In genomic region chr6:66534366-66534941, GRCm38 (mm10) we compare ENCODE assay signal across 9 mouse cellular contexts. TPM values are rescaled to one million over a fixed set of nuclear protein-coding genes. Genes with fewer than 3 reads are reported as not detected.
DNase-seq lines count a peak whose midpoint lies in the region; ATAC-seq lines count a peak whose summit lies in the region.
"Had no signal": no experiment of that assay in that cellular context is flagged by ENCODE, and none has a peak within 500 bp of the region (broad histone marks: within the 10 kb centered on the region; RNA-seq: fewer than 3 reads in every experiment).

No protein-coding gene starts in this region.

- intact Hi-C loops in gastrocnemius, postnatal 14 days (cut with DNase I; ENCODE audit: low total_unique reads), result no loop called here

- peak overlapping the region; percentile 44; the same call in 1 of the 2 replicates for H3K27ac ChIP-seq in embryonic facial prominence, embryonic 11.5 days (replicated peaks; ENCODE audit: low read depth, low read length)
- H3K27ac ChIP-seq in intestine, embryonic 14.5 days (ENCODE audit: low read depth), result peak overlapping the region; percentile 77
- peak overlapping the region; percentile 86 for H3K27ac ChIP-seq in neural tube, embryonic 13.5 days (replicated peaks)

- H3K9me3 ChIP-seq in erythroblast, embryonic 14.5 days (ENCODE audit: control insufficient read depth, low read length), result no peaks in the 10 kb centered on the region
- no peaks in the 10 kb centered on the region for H3K9me3 ChIP-seq in embryonic facial prominence, embryonic 11.5 days (replicated peaks; ENCODE audit: control insufficient read depth, low read length)
- H3K9me3 ChIP-seq in intestine, embryonic 14.5 days (ENCODE audit: control insufficient read depth, low read length), result no peaks in the 10 kb centered on the region
- no peaks in the 10 kb centered on the region for H3K9me3 ChIP-seq in neural tube, embryonic 13.5 days

- no peak for ATAC-seq in erythroblast, adult 5-6 weeks (replicated peaks; ENCODE audit: low FRiP score, poor library complexity, severe bottlenecking)
- ATAC-seq in embryonic facial prominence, embryonic 11.5 days (replicated peaks; ENCODE audit: insufficient number of reproducible peaks, low FRiP score, low TSS enrichment, low read depth), result no peak
- no peak; the same call in 1 of the 2 replicates for ATAC-seq in intestine, embryonic 14.5 days (replicated peaks; ENCODE audit: low FRiP score, low TSS enrichment, low read depth)
- no peak for ATAC-seq in neural tube, embryonic 13.5 days (ENCODE audit: low read depth)
- no peak for ATAC-seq in megakaryocyte progenitor cell, adult 5-6 weeks (replicated peaks; ENCODE audit: poor library complexity)

- peaks cover 32% of the 10 kb centered on the region for H3K36me3 ChIP-seq in erythroblast, embryonic 14.5 days (ENCODE audit: control insufficient read depth)
- H3K36me3 ChIP-seq in embryonic facial prominence, embryonic 11.5 days (replicated peaks; ENCODE audit: control insufficient read depth, insufficient read depth, low read depth, low read length), result no peaks in the 10 kb centered on the region; the same call in 1 of the 2 replicates
- peaks cover 11% of the 10 kb centered on the region for H3K36me3 ChIP-seq in intestine, embryonic 14.5 days (ENCODE audit: control insufficient read depth, insufficient read depth, low read length)
- H3K36me3 ChIP-seq in neural tube, embryonic 13.5 days, result no peaks in the 10 kb centered on the region

- peaks cover 23% of the 10 kb centered on the region for H3K4me1 ChIP-seq in erythroblast, embryonic 14.5 days (ENCODE audit: control insufficient read depth)
- H3K4me1 ChIP-seq in embryonic facial prominence, embryonic 11.5 days (ENCODE audit: control insufficient read depth, insufficient read depth, low read length), result no peaks in the 10 kb centered on the region
- peaks cover 10% of the 10 kb centered on the region; the same call in 1 of the 2 replicates for H3K4me1 ChIP-seq in intestine, embryonic 14.5 days (replicated peaks; ENCODE audit: control insufficient read depth, insufficient read depth, low read length)
- H3K4me1 ChIP-seq in neural tube, embryonic 13.5 days (replicated peaks), result peaks cover 20% of the 10 kb centered on the region

- peak overlapping the region; percentile 14 for H3K9ac ChIP-seq in embryonic facial prominence, embryonic 11.5 days (replicated peaks; ENCODE audit: low read length)
- peak overlapping the region; percentile 73 for H3K9ac ChIP-seq in intestine, embryonic 14.5 days (ENCODE audit: low read length)
- peak overlapping the region; percentile 64 for H3K9ac ChIP-seq in neural tube, embryonic 13.5 days

- peak; percentile 76 for DNase-seq in 3T3-L1 (ENCODE audit: low read depth, low spot score)
- no peak for DNase-seq in embryonic facial prominence, embryonic 11.5 days (ENCODE audit: low spot score)
- DNase-seq in intestine, embryonic 14.5 days (ENCODE audit: low spot score), result no peak
- no peak for DNase-seq in gastrocnemius, postnatal 14 days

- peak overlapping the region; percentile 70 for H3K4me3 ChIP-seq in erythroblast, embryonic 14.5 days (replicated peaks)
- peak overlapping the region; percentile 63 for H3K4me3 ChIP-seq in embryonic facial prominence, embryonic 11.5 days (ENCODE audit: low read depth, low read length)
- H3K4me3 ChIP-seq in intestine, embryonic 14.5 days (ENCODE audit: low read depth, low read length), result peak overlapping the region; percentile 79
- H3K4me3 ChIP-seq in neural tube, embryonic 13.5 days, result peak overlapping the region; percentile 78

- no peaks in the 10 kb centered on the region for H3K27me3 ChIP-seq in erythroblast, embryonic 14.5 days (ENCODE audit: control insufficient read depth)
- H3K27me3 ChIP-seq in embryonic facial prominence, embryonic 11.5 days (ENCODE audit: control insufficient read depth, insufficient read depth, low read length), result no peaks in the 10 kb centered on the region
- no peaks in the 10 kb centered on the region for H3K27me3 ChIP-seq in intestine, embryonic 14.5 days (replicated peaks; ENCODE audit: control insufficient read depth, insufficient read depth, low read length)
- no peaks in the 10 kb centered on the region for H3K27me3 ChIP-seq in neural tube, embryonic 13.5 days

- peak overlapping the region; percentile 62 for H3K4me2 ChIP-seq in embryonic facial prominence, embryonic 11.5 days (ENCODE audit: low read depth, low read length)
- peak overlapping the region; percentile 74 for H3K4me2 ChIP-seq in intestine, embryonic 14.5 days (ENCODE audit: low read length)
- peak overlapping the region; percentile 77 for H3K4me2 ChIP-seq in neural tube, embryonic 13.5 days

- WGBS in embryonic facial prominence, embryonic 11.5 days, result 80% methylated on average over 5 of the region's 5 CpGs
- whole genome bisulfite sequencing in intestine, embryonic 14.5 days, result 82% methylated on average over 5 of the region's 5 CpGs
- WGBS in neural tube, embryonic 13.5 days, result 80% methylated on average over 5 of the region's 5 CpGs

RNA-seq across cellular contexts. Expression of gene Mad2l1, which starts 0.7 kb away (rescaled TPM):
- 0.69 and 1.2 TPM in 2 replicates for polyA plus RNA-seq in erythroblast, embryonic 14.5 days (2012)
- 50.6 and 58.4 TPM in 2 replicates for total RNA-seq in erythroblast, adult 5-6 weeks (2015; ENCODE audit: low replicate concordance)
- total RNA-seq in erythroblast, adult 5-6 weeks (2017; ENCODE audit: low replicate concordance), result 35.8 and 38.6 TPM in 2 replicates
- polyA plus RNA-seq in embryonic facial prominence, embryonic 11.5 days (2014; fragmentation: Nextera tagmentation; extraction: Ambion mirVana), result 134 and 152 TPM in 2 replicates
- polyA plus RNA-seq in intestine, embryonic 14.5 days (2014; fragmentation: Nextera tagmentation; extraction: Ambion mirVana), result 99.8 and 103 TPM in 2 replicates
- polyA plus RNA-seq in neural tube, embryonic 13.5 days (2015; fragmentation: Nextera tagmentation; extraction: Ambion mirVana), result 22.0 and 24.6 TPM in 2 replicates
- total RNA-seq in megakaryocyte progenitor cell, adult 5-6 weeks (2015), result 211 TPM in 2 replicates
- total RNA-seq in megakaryocyte progenitor cell, adult 5-6 weeks (2017), result 125 and 137 TPM in 2 replicates
- 1 to 10 TPM; 3.8 to 4.1 TPM for total RNA-seq in gastrocnemius, postnatal 14 days (2021)

RNA-seq across cellular contexts. Expression of gene Vmn1r32, which starts 25.4 kb away (rescaled TPM):
- not detected in 2 replicates for polyA plus RNA-seq in erythroblast, embryonic 14.5 days (2012)
- not detected in 2 replicates for total RNA-seq in erythroblast, adult 5-6 weeks (2015; ENCODE audit: low replicate concordance)
- total RNA-seq in erythroblast, adult 5-6 weeks (2017; ENCODE audit: low replicate concordance), result not detected in 2 replicates
- 0.10 TPM in 1 of 2 replicates, not detected in the other for polyA plus RNA-seq in embryonic facial prominence, embryonic 11.5 days (2014; fragmentation: Nextera tagmentation; extraction: Ambion mirVana)
- 0.08 and 0.11 TPM in 2 replicates for polyA plus RNA-seq in intestine, embryonic 14.5 days (2014; fragmentation: Nextera tagmentation; extraction: Ambion mirVana)
- polyA plus RNA-seq in neural tube, embryonic 13.5 days (2015; fragmentation: Nextera tagmentation; extraction: Ambion mirVana), result 0.07 TPM in 1 of 2 replicates, not detected in the other
- total RNA-seq in megakaryocyte progenitor cell, adult 5-6 weeks (2015), result not detected in 2 replicates
- not detected in 2 replicates for total RNA-seq in megakaryocyte progenitor cell, adult 5-6 weeks (2017)
- not detected for total RNA-seq in gastrocnemius, postnatal 14 days (2021)
- total RNA-seq: layer of hippocampus, adult 18-20 months had no signal

Comparison
In these comparisons a context has a peak if more than half of its experiments do, and no peak if none do; other contexts are left out.
1. H3K9ac ChIP-seq: peak in every context shown above with its lines; median percentile 73 in intestine, embryonic 14.5 days; 64 in neural tube, embryonic 13.5 days; 14 in embryonic facial prominence, embryonic 11.5 days.
2. RNA of gene Mad2l1, which starts 0.7 kb away (polyA plus RNA-seq): 134 to 152 TPM in embryonic facial prominence, embryonic 11.5 days, 99.8 to 103 TPM in intestine, embryonic 14.5 days and 22.0 to 24.6 TPM in neural tube, embryonic 13.5 days; 0.69 to 1.2 TPM in erythroblast, embryonic 14.5 days; every median in the first group is over 10 times any median in the second.
3. Peak in every context shown above with its lines, with median percentiles within 50 percentile points of each other: H3K4me3 ChIP-seq, H3K27ac ChIP-seq and H3K4me2 ChIP-seq.